Mouse (Mus musculus): ENCODE data around the gene Nckap5. TPM values are rescaled to one million over a fixed set of nuclear protein-coding genes. Genes with fewer than 3 reads are reported as not detected.

Gene Nckap5
- polyA plus RNA-seq, 1 experiment, result not detected

DNA sequence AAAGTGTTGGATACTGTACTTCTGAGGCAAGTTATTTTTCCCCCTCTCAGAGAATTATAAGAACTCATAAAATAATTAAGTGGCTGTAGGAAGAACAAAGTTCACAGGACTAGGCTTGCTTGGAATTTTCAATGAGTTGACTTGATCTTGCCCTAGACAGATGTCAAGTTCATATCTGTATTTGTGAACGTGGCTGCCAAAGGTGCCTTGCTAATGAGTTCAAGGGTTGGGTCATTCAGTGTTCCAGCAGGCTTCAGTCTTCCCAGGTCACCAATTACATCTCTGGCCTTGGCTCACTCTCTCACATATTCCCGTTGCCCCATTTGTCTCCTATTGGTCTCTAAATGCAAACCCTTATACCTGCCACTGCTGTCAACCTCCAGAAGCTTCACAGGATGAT lies 846.0 kb downstream of the Nckap5 start:
- no peak for TF ChIP-seq GATA1 (IDR thresholded peaks at IDR 0.05; ENCODE audit: low read length)

GRCm38 (mm10) chr1:125974649-125975048 lies 856.0 kb downstream of the Nckap5 start:
- no peak for TF ChIP-seq GATA1 (IDR thresholded peaks at IDR 0.05; ENCODE audit: low read length)

DNA sequence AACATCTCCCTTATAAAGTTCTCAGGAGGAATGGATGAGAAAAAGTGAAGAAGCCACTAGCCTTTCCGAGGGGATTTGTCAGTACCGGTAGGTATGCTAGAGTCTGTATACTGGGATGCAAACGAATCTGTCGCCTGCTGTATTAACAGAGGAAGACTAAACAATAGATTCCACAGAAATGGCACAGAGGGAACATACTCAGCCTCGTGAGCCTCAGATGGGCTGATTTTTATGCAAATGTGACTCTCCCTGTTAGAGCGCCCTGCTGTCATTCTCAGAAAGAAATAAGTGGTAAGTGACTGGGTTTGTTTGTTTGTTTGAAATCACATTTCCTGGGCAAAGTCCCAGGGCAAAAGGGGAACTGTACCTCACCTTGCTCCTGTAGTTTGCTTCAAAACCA lies 858.7 kb downstream of the Nckap5 start:
- TF ChIP-seq GATA1 (IDR thresholded peaks at IDR 0.05; ENCODE audit: low read length), result no peak

GRCm38 (mm10) chr1:125967671-125968070 lies 862.9 kb downstream of the Nckap5 start:
- TF ChIP-seq GATA1 (IDR thresholded peaks at IDR 0.05; ENCODE audit: low read length), result no peak

DNA sequence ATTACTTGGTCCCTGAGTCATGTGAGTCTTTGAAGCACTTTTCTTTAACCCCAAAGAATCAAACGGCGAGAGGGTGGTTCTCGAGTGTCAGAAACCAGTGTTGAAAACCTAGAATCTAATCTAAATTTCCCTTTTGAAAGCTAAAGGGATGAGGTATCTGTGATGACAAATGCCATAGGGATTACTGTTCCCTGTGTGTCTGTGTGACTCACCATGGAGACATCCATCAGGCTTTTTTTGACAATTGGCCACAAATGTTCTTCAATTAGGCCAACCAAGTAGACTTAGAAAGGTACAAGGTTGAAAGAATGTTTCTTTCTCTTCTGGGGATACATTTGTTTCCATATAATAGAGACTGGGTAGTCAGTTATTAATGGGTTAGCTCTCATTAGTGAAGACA lies 879.6 kb downstream of the Nckap5 start:
- no peak for TF ChIP-seq GATA1 (IDR thresholded peaks at IDR 0.05; ENCODE audit: low read length)

DNA sequence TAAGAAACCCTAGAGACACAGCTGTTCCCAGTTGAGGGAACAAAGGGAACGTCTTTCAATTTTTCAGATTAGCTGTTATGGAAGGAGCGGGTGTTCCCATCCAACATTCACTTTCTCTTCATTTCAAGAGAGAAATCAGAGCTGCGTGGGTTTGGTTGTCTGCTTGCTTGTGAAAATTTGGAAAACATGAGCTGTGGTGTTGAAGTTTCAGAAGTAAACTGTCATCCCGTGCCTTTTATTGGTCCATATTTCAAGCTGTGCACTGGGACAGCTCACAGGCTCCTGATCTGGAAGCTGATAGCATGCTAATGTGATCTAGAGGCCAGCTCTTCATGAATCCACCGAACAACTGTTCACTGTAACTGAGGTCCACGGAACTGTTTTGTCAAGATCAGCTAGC lies 881.5 kb downstream of the Nckap5 start:
- TF ChIP-seq GATA1 (IDR thresholded peaks at IDR 0.05; ENCODE audit: low read length), result no peak

GRCm38 (mm10) chr1:125945136-125945535 lies 885.5 kb downstream of the Nckap5 start:
- TF ChIP-seq GATA1 (IDR thresholded peaks at IDR 0.05; ENCODE audit: low read length), result no peak

GRCm38 (mm10) chr1:125943305-125943704 lies 887.3 kb downstream of the Nckap5 start:
- TF ChIP-seq GATA1 (IDR thresholded peaks at IDR 0.05; ENCODE audit: low read length), result no peak

DNA sequence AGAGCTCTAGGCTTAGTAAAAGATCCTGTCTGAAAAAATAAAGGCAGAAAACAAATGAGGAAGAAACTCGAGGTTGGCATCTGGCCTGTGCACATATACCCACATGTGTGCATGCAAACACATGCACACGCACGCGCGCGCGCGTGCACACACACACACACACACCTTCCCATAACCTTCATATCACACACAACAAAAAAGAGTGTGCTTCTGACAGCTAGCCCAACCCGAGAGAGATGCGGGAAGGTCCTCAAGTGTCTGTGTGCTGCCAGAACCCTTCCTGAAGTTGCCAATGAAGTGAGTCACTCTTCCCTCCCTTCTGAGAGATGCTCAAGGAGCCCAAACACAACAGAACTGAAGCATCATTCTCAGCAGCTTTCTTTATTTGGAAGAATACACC lies 905.1 kb downstream of the Nckap5 start:
- TF ChIP-seq GATA1 (IDR thresholded peaks at IDR 0.05; ENCODE audit: low read length), result no peak

- no peak for TF ChIP-seq GATA1 (IDR thresholded peaks at IDR 0.05; ENCODE audit: low read length)
Observed at GRCm38 (mm10) chr1:125923062-125923461, 907.5 kb downstream of the Nckap5 start.

DNA sequence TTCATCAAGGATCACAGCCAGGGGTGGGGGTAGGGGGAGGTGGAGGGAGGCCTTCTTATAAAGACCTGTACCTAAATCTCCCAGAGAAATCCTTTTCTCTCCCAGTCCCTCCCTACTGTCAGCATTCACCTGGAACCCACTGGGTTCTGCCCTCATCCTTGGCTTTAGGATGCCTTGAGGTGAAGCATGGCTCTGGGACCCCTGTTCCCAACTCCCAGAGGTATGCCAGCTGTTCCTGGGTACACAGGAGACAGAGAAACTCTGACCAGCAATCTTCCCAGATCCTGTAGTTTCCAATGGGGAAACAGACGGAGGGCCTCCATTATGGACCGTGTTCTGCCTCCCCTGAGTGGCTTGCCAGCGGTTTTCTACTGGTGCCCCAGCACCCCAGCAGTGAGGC lies 909.9 kb downstream of the Nckap5 start:
- no peak for TF ChIP-seq GATA1 (IDR thresholded peaks at IDR 0.05; ENCODE audit: low read length)

DNA sequence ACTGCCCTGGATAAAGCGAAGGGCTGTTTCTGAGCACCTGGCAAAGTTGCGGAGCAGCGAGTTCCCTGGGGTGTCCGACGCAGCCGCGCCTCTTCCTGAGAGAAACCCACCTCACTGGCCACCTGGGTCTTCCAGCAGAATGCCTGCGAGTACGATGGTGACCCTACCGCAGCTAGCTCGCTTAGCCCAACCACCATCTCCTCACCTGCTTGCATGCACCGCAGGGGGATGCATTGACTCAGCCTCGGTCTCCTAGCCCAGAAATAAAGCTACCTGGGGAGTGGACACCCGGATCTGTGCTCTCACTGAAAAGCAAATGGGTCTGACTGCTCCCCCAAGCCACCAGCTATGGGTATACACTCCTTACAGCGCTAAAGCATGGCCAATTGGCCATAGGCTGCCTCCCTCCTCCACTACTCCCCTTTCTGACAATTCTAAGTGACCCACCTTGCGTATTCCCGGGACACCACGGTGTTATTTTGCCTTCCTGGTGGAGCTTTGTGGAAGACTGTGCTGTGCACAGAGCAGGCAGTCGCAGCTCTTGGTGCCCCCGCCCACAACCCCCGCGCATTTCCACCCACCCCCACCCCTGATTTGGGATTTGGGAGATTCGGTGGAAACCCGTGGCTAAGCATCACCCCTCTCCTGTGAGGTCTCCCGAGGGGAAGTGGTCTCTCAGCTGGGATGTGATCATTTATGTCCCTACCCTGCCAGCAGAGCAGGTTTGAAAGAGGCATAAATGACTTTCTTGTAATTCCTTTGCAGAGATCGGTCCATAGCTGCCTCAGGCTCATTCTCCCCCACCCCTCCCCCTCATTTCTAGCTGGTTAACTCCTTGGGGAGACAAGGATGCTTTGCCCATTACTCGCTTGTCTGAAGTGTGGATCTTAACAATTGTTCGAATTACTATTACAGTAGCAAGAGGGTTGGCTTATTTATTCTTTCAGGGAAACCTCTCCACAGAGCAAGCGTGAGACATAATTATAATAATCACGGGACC lies 917.7 kb downstream of the Nckap5 start, which contains the start of gene Lypd1:
TSS of gene Lypd1 (minus strand) at position 501 of the 1,000 bp plus-strand sequence.
- TF ChIP-seq GATA1 (IDR thresholded peaks at IDR 0.05; ENCODE audit: low read length), result no peak

DNA sequence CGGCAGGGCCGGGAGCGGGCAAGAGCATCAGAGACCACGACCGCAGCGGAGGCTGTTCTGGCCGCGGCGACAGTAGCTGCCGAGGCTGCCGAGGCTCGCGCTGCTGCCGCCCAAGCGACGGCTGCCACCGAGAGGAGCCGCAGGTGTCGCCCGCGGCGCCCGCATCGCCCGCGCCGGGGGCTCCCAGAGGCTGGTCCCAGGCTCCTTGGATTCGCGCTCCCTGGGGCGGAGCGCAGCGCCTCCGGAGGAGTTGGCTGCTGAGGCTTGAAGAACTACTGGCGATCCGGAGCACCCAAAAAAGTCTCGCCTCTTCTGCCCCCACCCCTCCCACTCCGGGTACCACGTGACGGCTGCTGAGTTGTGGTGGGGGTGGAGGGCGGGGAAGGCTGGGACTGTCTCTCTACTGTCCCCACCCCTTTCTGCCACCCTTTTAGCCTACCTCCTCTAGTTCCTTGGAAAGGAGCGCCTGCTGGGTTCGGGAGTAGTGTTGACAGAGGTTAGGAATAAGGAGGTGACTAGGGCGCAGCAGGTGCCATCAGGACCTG lies 918.6 kb downstream of the Nckap5 start:
- TF ChIP-seq GATA1 (IDR thresholded peaks at IDR 0.05; ENCODE audit: low read length), result no peak

DNA sequence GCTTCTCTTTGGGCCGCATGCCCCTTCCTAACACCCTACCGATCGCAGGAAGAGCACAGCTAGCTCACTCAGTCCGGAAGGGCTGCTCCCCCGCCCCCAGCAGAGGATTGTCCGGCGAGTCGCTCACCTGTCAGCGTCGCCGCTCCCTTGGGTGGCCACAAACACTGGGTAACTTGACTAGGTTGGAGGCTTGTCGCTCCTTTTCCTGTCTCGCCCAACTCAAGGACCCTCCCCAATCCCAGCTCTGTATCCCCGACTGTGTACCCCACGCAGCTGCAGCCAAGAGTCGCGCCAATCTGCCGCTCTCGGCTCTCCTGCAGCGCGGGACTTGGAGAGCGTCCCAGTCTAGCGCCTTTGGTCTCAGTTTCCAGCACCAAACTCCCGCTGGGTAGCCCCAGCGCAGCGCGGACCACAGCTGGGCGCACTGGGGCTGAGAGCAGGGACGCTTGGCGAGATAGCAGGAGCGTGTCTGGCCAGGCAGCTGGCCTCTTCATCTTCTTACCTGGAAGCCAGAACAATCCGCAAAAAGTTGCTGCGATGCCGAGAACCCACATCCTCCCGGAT lies 919.2 kb downstream of the Nckap5 start:
- TF ChIP-seq GATA1 (IDR thresholded peaks at IDR 0.05; ENCODE audit: low read length), result no peak

DNA sequence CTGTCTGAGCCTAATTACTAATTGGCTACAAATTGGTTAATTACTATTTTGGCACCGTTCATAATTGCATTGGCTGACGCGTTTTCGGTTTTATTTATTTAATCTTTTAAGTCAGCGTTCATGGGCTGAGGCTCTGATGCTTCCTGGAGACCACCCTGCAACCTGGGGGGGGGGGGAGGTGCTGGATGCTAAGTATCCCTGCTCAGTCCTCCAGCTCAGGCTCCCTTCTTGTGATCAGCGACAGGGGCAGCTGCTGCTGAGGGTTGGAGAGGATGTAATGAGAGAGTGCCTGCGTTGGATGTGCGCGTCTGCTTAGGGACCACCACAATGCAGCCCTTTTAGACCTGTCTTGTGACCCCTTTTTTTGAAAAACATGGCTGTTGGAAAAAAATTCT lies 919.7 kb downstream of the Nckap5 start:
- no peak for TF ChIP-seq GATA1 (IDR thresholded peaks at IDR 0.05; ENCODE audit: low read length)

DNA sequence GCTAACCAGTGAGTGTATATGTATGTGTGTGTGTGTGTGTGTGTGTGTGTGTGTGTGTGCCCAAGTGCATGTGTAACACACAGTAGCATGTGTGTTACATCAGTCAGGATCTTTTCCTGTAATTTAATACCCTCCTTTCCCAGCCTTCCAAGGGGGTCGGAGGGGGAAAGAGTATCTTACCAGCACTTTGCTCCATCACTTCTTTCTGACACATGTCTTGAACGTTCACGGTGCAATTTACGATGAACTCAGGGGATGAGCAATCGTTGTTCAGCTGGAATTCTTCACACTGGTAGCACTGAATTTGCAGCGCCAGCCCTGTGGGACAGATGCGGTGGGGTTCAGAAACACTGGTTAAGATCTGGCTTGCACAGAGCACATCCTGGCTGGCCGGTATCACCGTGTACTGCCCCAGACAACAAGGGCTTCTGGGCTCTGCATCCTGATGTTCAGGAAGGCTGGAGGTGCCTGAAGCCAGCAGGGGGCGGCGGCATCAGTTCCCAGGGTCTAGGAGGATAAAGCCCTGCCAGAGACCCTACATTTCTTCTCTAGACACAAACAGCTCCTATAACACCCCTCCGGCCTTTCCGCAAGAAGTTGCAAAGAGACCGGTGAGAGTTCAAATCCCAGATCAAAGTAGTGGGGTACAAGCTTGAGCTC lies 920.3 kb downstream of the Nckap5 start:
- TF ChIP-seq GATA1 (IDR thresholded peaks at IDR 0.05; ENCODE audit: low read length), result no peak

Measured in G1E-ER4 (cell line).